Mouse (Mus musculus) cortical plate, adult 2 months (tissue): ENCODE results near the gene Large1.

Source experiments
- CTCF ChIP-seq: fragments of 200-500 bp; IDR thresholded peaks from 2 replicates; pipeline ENCODE4 v1.5.1; 2011; ENCODE audit warnings: mild to moderate bottlenecking, control low read depth, low read length; ENCODE audit not compliant: insufficient read depth; ENCODE audit errors: extremely low read depth
- POLR2A ChIP-seq: fragments of 200-500 bp; IDR thresholded peaks from 2 replicates; pipeline ENCODE4 v1.6.1; 2011; ENCODE audit warnings: mild to moderate bottlenecking, low read length, control low read depth; ENCODE audit not compliant: insufficient read depth; ENCODE audit errors: extremely low read depth

GRCm38 (mm10) chr8:73312714-73313607 lies 40.4 kb downstream of the Large1 start:
- TF ChIP-seq POLR2A, result no peak
- TF ChIP-seq CTCF, result no peak
